Mouse (Mus musculus): ENCODE data around the gene Stx8.

Gene Stx8

GRCm38 (mm10) chr11:67965905-67966878 lies at the start of gene Stx8:
Stx8 (plus strand) TSS chr11:67966193.
- DNase-seq (ENCODE audit: low spot score): peak; percentile 77

GRCm38 (mm10) chr11:67917126-67917525 lies 48.9 kb upstream of the Stx8 start:
- DNase-seq (ENCODE audit: low spot score): no peak

DNA sequence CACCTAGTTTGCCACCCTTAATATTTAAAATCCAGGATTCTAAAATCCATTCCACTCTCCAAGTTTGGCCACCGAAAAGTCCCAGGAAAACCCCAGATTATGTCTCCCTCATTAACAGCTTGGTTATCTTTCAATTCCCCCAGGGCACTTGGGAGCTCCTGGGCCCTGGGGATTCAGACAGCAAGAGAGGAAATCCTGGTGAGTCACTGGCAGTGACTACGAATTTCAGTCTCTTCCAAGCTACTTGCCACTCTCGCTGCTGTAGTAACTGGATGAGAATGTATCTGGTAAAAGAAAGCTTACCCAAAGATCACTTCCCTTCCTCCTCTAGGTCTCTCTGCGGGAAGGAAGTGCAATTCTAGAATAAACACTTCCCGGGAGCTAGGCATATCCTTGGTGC lies 46.4 kb upstream of the Stx8 start:
- no peak for DNase-seq (ENCODE audit: low spot score)

- no peak for DNase-seq (ENCODE audit: low spot score)
These were observed 45.6 kb upstream of the Stx8 start for GRCm38 (mm10) chr11:67920226-67920960.

DNA sequence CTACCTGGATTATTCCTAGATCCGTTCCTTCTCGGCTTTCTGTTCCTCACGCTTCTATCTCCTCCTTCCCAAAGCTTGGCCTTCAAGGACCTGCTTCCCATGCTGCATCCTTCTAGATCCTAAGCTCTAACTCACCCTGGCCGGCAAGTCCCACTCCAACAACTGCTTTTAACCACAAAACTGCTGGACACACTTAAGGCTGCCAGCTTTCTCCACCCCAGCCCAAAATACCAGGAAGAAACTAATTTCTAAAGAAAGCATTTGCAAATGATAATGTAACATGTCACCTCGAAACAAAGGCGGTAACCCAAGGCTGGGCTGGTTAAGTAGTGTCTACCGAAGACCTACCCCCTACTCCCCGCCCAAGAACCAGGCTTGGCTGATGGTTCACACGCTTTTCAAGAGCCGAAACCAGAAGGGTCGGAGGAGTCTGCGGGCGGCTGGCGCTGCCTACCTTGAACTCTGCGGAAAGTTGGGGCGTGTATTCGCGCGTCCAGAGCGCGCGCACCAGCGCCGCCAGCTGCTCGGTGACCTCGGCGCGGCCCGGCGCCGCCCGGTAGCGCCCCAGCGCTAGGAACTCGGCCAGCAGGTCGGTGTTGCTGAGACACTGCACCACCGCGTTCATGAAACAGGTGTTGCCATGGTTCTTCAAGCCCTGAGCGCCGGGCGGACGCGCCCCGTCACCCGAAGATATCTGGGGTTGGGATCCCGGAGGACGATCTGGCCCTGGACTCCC lies 44.7 kb upstream of the Stx8 start:
- DNase-seq (ENCODE audit: low spot score): no peak

GRCm38 (mm10) chr11:67921827-67922754 lies 43.9 kb upstream of the Stx8 start, which contains the start of gene Usp43:
Usp43 (minus strand) TSS chr11:67922153.
- DNase-seq (ENCODE audit: low spot score): no peak

- no peak for DNase-seq (ENCODE audit: low spot score)
These were observed 43.3 kb upstream of the Stx8 start for GRCm38 (mm10) chr11:67922755-67923125.

DNA sequence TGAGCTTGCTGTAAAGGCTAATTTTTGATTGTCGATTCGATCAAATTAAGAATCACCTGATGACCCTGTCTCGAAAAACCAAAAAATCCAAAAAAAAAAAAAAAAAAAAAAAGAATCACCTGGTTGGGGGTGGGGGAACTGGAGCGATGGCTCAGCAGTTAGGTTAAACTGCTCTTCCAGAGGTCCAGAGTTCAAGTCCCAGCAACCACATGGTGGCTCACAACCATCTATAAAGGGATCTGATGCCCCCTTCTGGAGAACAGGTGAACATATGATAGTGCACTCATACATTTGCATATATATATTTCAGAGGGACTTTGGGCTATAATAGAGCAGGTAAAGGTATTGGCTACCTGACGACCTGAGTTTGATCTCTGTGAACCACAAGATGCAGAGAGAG lies 42.3 kb upstream of the Stx8 start:
- DNase-seq (ENCODE audit: low spot score): no peak

- no peak for DNase-seq (ENCODE audit: low spot score)
These were observed 41.0 kb upstream of the Stx8 start for GRCm38 (mm10) chr11:67925000-67925399.

- no peak for DNase-seq (ENCODE audit: low spot score)
These were observed 39.5 kb upstream of the Stx8 start for GRCm38 (mm10) chr11:67926348-67927055.

DNA sequence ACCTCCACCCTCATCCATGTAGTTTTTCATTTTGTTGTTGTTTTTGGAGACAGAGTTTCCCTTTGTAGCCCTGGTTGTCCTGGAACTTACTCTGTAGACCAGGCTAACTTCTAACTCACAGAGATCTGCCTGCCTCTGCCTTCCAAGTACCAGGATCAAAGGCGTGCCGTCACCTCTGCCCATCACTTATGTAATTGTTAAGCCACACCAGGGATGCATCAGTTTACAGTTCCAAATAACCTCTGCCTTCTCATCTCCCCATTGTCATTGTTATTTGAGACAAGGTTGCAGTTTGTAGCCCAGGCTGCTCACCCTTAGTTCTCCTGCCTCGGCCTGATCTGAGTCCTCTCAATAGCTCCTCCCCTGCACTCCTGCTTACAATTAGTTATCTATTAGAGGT lies 33.8 kb upstream of the Stx8 start:
- no peak for DNase-seq (ENCODE audit: low spot score)

DNA sequence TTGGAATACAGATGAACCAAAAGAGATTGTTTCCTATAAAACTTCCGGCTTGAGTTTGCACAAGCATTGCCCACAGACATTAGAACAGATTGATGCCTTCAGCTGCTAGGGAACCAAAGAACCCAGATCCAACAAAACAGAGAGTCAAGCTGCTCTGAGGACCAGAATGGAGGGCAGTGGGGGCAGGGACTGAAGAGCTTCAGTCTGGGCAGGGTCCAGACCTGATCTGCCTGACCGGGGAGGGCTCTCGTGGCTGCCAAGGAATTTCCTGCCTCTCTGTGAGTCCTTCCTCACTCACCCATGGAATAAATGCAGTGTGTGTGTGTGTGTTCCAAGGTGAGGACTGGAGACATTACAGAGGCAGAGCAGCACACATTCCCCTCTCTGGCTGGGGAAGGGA lies 17.8 kb upstream of the Stx8 start:
- DNase-seq (ENCODE audit: low spot score): no peak

DNA sequence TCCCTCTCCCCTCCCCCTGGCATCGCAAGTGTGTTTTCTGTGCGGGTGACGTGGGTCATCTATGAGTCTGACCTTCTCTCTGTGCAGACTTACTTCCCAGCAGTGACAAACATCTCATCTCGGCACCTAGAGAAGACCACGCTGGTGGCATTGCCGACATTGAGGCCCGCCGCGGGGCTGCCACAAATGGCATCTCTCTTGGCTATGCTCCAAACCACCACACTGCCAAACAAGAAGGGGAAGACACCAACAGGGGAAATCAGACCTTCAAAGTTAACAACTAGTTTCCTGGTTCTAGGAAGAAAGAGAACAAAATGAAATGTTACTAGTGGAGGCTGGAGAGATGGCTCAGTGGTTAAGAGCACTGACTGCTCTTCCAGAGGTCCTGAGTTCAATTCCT lies 16.5 kb upstream of the Stx8 start:
- no peak for DNase-seq (ENCODE audit: low spot score)

- DNase-seq (ENCODE audit: low spot score): no peak
These were observed 12.4 kb upstream of the Stx8 start for GRCm38 (mm10) chr11:67953604-67954003.

DNA sequence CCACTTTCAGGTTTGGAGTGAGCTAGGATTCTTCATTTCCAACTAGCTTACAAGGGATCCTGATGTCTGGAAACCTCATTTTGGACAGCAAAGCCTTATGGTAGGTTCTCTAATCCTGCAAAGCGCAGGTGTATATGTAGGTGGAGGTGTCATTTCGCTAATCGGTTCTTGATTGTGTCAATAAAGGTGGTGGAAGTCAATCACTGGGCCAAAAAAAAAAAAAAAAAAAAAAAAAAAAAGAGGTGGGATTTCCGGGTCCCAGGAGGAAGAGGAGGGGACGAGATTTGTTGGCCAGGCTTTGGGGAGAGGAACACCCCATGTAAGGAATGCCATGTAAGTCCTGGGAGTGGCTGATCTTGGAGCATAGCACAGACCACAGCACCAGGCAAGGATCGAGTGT lies 11.6 kb upstream of the Stx8 start:
- DNase-seq (ENCODE audit: low spot score): no peak

- DNase-seq (ENCODE audit: low spot score): no peak
These were observed 1.9 kb upstream of the Stx8 start for GRCm38 (mm10) chr11:67964110-67964509.

GRCm38 (mm10) chr11:67965242-67965883 lies 630 bp upstream of the Stx8 start, which contains the start of gene Cfap52:
Cfap52 (minus strand) TSS chr11:67965651.
- DNase-seq (ENCODE audit: low spot score): peak; percentile 63

GRCm38 (mm10) chr11:67967831-67968230 lies 1.8 kb downstream of the Stx8 start:
- no peak for DNase-seq (ENCODE audit: low spot score)

- no peak for DNase-seq (ENCODE audit: low spot score)
These were observed 6.6 kb downstream of the Stx8 start for GRCm38 (mm10) chr11:67972606-67973005.

GRCm38 (mm10) chr11:67973225-67973624 lies 7.2 kb downstream of the Stx8 start:
- DNase-seq (ENCODE audit: low spot score): no peak

All from spleen, adult 12 weeks (tissue).